Mouse (Mus musculus): ENCODE data around the gene Ciapin1.
A peak's percentile ranks its signal among the peaks of the same experiment; 100 is the strongest.
"Not testable (repeated sequence)": the region's sequence is repeated elsewhere in the genome, so short reads cannot be mapped to it uniquely, and the experiment has no call there.

Gene Ciapin1

GRCm38 (mm10) chr8:94854761-94855160 lies 16.6 kb upstream of the Ciapin1 start:
- not testable (repeated sequence) for DNase-seq

DNA sequence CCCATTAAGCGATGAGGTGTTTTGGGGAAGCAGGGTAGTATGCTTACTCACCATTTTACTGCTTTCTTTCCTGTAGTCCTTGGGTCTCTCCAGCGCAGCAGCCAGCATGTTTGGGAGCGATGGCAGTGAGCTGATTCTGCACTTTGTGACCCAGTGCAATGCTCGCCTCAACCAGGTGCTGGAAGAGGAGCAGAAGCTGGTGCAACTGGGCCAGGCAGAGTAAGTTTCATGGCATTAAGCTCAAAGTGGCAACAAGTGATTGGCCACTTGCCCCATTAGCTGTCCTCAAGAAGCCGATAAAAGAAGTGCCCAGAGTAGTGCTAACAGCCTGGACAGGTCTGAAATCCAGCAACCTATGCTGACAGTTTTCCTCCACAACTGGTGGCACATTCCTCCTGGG lies 11.9 kb upstream of the Ciapin1 start:
- DNase-seq: no peak

DNA sequence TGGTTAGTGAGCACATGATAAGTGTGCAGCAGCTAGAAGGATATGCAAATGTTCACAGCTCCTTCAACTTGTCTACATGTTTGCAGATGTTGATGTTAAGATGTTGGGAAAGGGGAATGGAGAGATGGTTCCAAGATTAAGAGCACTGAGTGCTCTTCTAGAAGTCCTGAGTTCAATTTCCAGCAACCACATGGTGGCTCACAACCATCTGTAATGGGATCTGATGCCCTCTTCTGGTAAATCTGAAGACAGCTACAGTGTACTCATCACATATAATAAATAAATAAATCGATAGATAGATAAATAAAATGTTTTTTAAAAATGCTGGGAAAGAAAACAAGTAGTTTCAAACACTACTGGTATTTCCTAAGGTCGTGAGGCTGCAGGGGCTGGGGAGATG lies 3.0 kb upstream of the Ciapin1 start:
- no peak for DNase-seq

DNA sequence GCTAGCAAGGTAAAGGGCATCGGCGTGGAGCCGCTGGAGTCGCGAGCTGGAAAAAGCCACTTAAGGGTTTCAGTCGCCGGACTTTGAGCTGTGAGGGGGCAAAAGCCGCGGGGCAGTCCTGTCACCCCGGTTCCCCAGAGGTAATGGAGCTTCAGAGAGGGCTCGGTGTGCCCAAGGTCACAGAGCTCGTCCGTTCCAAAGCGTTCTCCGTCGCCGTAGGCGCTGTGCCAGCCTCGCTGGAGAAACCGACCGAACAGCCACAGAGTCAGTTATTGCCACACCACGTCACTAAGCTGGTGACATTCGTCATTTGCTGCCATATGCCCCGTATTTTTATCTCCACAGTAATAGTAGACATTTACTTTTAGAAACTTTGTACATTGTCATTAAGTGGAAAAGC lies 442 bp upstream of the Ciapin1 start:
- peak; percentile 77 for DNase-seq

DNA sequence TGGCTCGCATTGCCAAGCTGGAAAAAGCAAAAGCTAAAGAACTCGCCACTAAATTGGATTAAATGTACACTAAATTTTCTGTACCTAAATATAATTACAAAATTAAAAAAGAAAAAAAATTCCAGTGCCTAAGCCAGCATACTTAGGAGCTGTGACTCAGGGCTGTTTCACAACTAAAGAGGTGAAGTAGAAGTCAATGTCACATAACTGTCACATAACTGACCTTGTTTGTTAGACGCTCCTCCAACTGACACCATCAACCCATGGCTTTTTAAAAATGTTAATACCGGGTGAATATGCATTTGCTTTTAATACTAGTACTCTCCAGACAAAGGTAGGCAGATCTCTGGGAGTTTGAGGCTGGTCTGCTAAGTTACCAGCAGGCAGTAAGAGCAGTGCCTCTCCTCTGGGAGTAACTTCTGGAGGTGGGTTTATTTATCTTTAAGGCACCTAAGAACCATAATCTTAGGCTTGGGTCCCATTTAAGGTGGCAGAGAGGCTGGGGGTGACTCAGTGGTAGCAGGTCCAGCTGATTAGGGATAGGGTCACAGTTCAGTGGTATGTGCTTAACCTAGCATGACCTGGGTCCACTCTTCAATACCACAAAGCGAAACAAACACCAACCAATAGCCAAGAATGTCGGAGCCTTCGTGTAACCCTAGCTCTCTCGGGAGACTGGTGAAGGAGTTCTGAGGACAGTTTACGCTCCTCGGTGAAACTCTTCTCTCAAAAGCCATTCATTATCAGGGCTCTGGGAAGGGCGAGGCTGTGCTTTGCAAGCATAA lies 1.5 kb downstream of the Ciapin1 start:
- no peak for DNase-seq

DNA sequence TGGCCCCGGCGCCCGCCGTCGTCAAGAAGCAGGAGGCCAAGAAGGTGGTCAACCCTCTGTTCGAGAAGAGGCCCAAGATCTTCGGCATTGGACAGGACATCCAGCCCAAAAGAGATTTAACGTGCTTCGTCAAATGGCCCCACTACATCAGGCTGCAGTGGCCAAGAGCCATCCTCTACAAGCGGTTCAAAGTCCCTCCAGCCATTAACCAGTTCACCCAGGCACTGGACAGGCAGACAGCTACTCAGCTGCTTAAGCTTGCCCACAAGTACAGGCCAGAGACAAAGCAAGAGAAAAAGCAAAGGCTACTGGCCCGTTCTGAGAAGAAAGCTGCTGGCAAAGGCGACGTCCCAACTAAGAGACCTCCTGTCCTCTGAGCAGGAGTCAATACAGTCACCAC lies 2.4 kb downstream of the Ciapin1 start:
- DNase-seq: not testable (repeated sequence)

DNA sequence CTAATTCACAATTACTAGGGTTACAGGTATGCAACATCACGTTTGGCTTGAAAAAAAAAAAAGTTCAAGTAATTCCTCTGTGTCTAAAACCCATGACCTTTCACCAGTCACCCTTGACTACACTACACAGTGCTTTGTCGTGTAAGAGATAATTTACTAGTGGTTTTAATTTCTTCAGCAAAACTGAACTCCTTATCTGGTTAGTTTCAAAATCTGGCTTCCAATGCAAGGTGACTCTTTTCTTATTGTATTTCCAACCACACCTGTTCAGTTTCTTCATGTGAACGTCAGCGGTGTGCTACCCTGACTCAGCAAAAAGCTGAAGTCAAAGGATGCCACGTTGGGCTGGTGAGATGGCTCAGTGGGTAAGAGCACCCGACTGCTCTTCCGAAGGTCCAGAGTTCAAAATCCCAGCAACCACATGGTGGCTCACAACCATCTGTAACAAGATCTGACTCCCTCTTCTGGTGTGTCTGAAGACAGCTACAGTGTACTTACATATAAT lies 4.2 kb downstream of the Ciapin1 start:
- DNase-seq: not testable (repeated sequence)

DNA sequence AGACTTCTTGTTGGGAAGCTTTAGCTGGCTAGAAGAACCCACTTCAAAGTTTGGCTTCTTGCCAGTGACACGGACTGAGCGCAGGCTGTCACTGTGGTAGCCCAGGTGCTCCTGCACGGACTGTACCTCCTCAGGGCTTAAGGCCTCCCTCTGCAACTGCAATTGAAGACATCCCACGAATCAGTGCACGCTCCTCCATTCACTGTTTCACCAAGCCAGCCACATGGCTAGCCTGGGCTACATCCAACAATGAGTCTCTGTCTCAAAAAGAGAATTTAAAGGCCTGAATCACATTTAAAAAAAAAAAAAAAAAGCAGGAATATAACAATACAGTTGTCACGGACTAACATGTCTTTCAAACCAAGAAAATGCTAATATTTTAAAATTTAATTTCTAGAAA lies 9.9 kb downstream of the Ciapin1 start:
- DNase-seq: no peak

- DNase-seq: no peak
Measured at GRCm38 (mm10) chr8:94826210-94826609, 11.9 kb downstream of the Ciapin1 start.

GRCm38 (mm10) chr8:94825170-94825569 lies 13.0 kb downstream of the Ciapin1 start:
- DNase-seq: no peak

GRCm38 (mm10) chr8:94822637-94823560 lies 15.3 kb downstream of the Ciapin1 start:
- peak; percentile 74 for DNase-seq

DNA sequence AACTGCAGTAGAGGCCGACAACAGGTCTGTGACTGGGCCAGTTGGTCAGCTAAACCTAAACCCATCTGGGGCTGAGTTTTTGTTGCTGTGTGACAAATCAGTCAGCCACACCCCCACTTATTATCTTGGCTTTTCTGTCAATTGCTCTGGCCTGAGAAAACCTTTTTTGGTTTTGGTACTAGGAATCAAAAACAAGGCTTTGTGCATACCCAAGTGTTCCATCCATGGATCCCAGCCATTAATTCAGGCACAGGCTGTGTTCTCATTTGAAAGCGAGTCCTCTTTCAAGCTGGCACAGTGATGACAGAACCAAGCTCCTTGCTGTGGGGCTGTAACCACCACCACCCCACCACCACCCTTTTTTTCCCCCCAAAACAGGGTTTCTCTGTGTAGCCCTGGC lies 16.8 kb downstream of the Ciapin1 start:
- DNase-seq: no peak

DNA sequence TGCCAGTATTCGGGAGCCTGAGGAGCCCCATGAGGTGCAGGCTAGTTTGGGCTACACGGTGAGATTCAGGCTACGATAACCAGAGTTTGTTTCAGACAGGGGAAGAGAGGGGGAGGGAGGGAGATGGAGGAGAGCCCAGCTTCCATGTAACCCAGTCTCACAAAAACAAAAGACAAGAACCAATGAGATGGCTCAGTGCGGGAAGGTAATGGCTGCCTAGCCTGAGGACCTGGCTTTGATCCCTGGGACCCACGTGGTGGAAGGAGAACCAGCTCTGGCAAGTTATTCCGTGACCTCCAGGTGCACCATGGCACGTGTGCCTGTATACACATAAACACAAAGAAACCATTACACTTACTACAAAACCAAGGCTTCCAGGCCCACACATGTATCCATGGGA lies 17.6 kb downstream of the Ciapin1 start:
- DNase-seq: no peak

GRCm38 (mm10) chr8:94819671-94820179 lies 18.4 kb downstream of the Ciapin1 start:
- no peak for DNase-seq

GRCm38 (mm10) chr8:94817933-94818332 lies 20.2 kb downstream of the Ciapin1 start:
- no peak for DNase-seq

DNA sequence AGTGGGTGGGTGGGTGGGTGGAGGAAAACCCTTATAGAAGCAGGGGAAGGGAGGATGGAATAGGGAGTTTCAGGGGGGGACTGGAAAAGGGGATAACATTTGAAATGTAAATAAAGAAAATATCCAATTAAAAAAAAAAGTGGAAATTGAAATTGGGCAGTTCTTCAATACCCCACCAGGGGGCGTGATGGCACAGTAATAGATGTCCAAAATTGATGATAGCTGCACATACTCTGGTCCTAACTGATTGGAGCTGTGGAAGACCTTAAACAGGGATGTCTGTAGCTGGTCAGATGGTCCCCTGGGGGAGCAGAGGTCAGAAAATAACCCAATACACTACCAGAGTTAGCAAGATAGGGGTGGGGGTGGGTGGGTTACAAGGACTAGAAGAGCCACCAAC lies 23.6 kb downstream of the Ciapin1 start:
- DNase-seq: peak; percentile 38

DNA sequence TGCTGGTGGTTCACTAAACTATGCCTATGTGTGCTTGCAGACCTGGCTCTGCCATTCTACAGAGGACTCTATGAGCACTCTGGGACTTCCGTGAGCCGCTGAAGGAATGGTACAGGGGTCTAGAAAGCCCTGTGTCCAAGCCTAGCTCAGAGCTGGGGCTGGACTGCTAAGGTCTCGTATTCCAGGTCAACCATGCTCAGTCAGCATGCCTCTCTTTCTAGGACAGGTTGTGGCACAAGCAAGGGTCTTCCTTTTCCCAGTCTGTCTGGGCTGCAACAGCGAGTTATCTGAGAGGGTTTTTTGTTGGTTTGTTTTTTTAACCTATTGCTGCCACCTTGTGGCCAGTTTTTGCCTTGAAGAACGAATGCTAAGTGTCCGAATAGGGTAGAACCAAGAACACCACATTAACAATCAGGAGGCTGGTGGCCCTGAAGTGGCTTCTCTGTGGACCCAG lies 25.5 kb downstream of the Ciapin1 start:
- peak; percentile 90 for DNase-seq

- no peak for DNase-seq
Measured at GRCm38 (mm10) chr8:94811654-94812053, 26.5 kb downstream of the Ciapin1 start.

GRCm38 (mm10) chr8:94810855-94811254 lies 27.3 kb downstream of the Ciapin1 start:
- DNase-seq: no peak

DNA sequence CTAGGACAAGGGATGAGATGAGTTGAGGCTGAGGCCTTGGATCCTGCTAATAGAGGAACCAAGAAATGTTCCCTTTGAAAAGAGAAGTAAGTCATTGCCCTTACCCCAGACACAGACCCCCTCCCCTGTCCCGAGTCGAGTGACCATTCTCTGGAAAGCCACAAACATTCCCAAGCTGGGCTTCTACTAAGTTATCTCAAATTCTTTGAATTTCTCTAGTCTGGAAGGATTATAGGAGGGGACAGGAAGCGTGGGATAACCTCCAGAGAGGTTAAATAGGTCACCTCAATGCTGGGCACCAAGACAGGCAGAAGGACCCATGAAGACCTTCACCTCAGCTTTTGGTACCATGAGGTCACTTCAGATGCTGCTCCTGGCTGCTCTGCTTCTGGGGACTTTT lies 28.0 kb downstream of the Ciapin1 start, which contains the start of gene Ccl17:
Gene Ccl17, plus strand, starts transcription at position 301 of the 400 bp plus-strand sequence.
- no peak for DNase-seq

- DNase-seq: no peak
Measured at GRCm38 (mm10) chr8:94808372-94808771, 29.8 kb downstream of the Ciapin1 start.

- no peak for DNase-seq
Measured at GRCm38 (mm10) chr8:94807506-94807905, 30.7 kb downstream of the Ciapin1 start.

DNA sequence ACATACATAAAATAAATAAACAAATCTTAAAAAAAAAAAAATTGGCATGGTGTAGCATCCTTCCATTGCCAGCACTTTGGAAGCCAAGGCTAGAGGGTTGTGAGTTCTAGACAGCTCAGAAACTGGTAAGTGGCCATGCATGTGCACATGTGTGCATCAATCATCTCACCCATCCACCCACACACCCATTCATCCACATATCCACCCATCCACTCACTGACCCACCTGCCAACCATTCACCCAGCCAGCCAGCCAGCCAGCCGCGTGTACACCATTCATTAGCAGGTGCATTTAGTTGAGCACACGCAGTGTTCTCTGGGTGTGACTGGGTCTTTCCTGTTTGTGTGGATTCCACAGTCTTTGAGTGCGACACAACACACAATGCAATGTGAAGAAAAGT lies 32.3 kb downstream of the Ciapin1 start:
- DNase-seq: no peak
